In genomic region chr2:166512488-166512887, GRCm38 (mm10) we compare ENCODE assay signal across 11 mouse cellular contexts.
A peak's percentile ranks its signal among the peaks of the same experiment; 100 is the strongest.
DNase-seq lines count a peak whose midpoint lies in the region; ATAC-seq and TF ChIP-seq lines count a peak whose summit lies in the region.
"Had no signal": no experiment of that assay in that cellular context is flagged by ENCODE, and none has a peak within 500 bp of the region (broad histone marks: within the 10 kb centered on the region; RNA-seq: fewer than 3 reads in every experiment).

No protein-coding gene starts in this region.

- WGBS in heart, postnatal 0 days = 83% methylated on average over 8 of the region's 8 CpGs
- WGBS in midbrain, postnatal 0 days = 72% methylated on average over 8 of the region's 8 CpGs
- whole genome bisulfite sequencing in midbrain, embryonic 10.5 days = 66% methylated on average over 8 of the region's 8 CpGs
- 81% methylated on average over 8 of the region's 8 CpGs for WGBS in stomach, postnatal 0 days

- TF ChIP-seq EP300 in heart, postnatal 0 days (IDR thresholded peaks at IDR 0.05; ENCODE audit: low read depth) = no peak
- TF ChIP-seq EP300 in stomach, postnatal 0 days (optimal IDR thresholded peaks at IDR 0.05) = no peak

- no peak for ATAC-seq in heart, postnatal 0 days (ENCODE audit: insufficient read depth, low read depth)
- no peak for ATAC-seq in midbrain, postnatal 0 days (ENCODE audit: low FRiP score)
- ATAC-seq in stomach, postnatal 0 days (ENCODE audit: low FRiP score, low TSS enrichment) = no peak

- H3K4me2 ChIP-seq in heart, postnatal 0 days (ENCODE audit: low read depth, low read length) = no peak overlapping the region
- no peak overlapping the region for H3K4me2 ChIP-seq in midbrain, postnatal 0 days (ENCODE audit: low read depth, low read length, poor library complexity, severe bottlenecking)
- no peak overlapping the region for H3K4me2 ChIP-seq in stomach, postnatal 0 days (replicated peaks; ENCODE audit: low read depth)
- H3K4me2 ChIP-seq: embryonic facial prominence, embryonic 12.5 days; stomach, embryonic 15.5 days had no signal

- TF ChIP-seq CTCF in heart, postnatal 0 days (IDR thresholded peaks at IDR 0.05; ENCODE audit: low read depth) = peak; percentile 35; the same call in 1 of the 2 replicates
- peak; percentile 63 for TF ChIP-seq CTCF in midbrain, postnatal 0 days (IDR thresholded peaks at IDR 0.05)
- TF ChIP-seq CTCF in stomach, postnatal 0 days (IDR thresholded peaks at IDR 0.05; ENCODE audit: low read depth) = peak; percentile 58

- H3K27me3 ChIP-seq in heart, postnatal 0 days (ENCODE audit: control insufficient read depth, insufficient read depth, low read length) = no peaks in the 10 kb centered on the region
- no peaks in the 10 kb centered on the region for H3K27me3 ChIP-seq in midbrain, postnatal 0 days (ENCODE audit: insufficient read depth, low read length)
- peaks cover 50% of the 10 kb centered on the region for H3K27me3 ChIP-seq in midbrain, embryonic 10.5 days (ENCODE audit: low read depth, poor library complexity, severe bottlenecking)
- H3K27me3 ChIP-seq in stomach, postnatal 0 days (ENCODE audit: control insufficient read depth, insufficient read depth, low read length) = no peaks in the 10 kb centered on the region
- H3K27me3 ChIP-seq: embryonic facial prominence, embryonic 12.5 days; stomach, embryonic 15.5 days had no signal

- H3K9ac ChIP-seq in heart, postnatal 0 days (replicated peaks; ENCODE audit: low read depth, low read length) = no peak overlapping the region
- no peak overlapping the region for H3K9ac ChIP-seq in midbrain, postnatal 0 days (replicated peaks; ENCODE audit: low read length, poor library complexity, severe bottlenecking)
- H3K9ac ChIP-seq in stomach, postnatal 0 days (ENCODE audit: low read length) = no peak overlapping the region
- H3K9ac ChIP-seq: embryonic facial prominence, embryonic 12.5 days; stomach, embryonic 15.5 days had no signal

- H3K27ac ChIP-seq in heart, postnatal 0 days (ENCODE audit: low read depth) = no peak overlapping the region
- H3K27ac ChIP-seq in midbrain, postnatal 0 days (ENCODE audit: low read depth, low read length) = no peak overlapping the region
- H3K27ac ChIP-seq in midbrain, embryonic 10.5 days (replicated peaks) = no peak overlapping the region
- H3K27ac ChIP-seq in stomach, postnatal 0 days (replicated peaks) = no peak overlapping the region
- H3K27ac ChIP-seq: embryonic facial prominence, embryonic 12.5 days; stomach, embryonic 15.5 days had no signal

- intact Hi-C loops in left cerebral cortex, postnatal 25 days (cut with DNase I) = no loop called here

- no peak for DNase-seq in heart, postnatal 0 days (ENCODE audit: low spot score)
- no peak for DNase-seq in heart, adult 18-20 months
- no peak for DNase-seq in midbrain, postnatal 0 days (ENCODE audit: low spot score)
- DNase-seq in midbrain, embryonic 10.5 days (ENCODE audit: low spot score) = no peak
- DNase-seq in R1 (ENCODE audit: low read depth, low spot score) = peak; percentile 88
- DNase-seq in stomach, postnatal 0 days (ENCODE audit: low spot score) = no peak
- DNase-seq in left cerebral cortex, postnatal 25 days (ENCODE audit: low spot score in 2 of 2) = no peak
- no peak for DNase-seq in gastrocnemius, postnatal 4 days (ENCODE audit: low spot score in 2 of 2)
- DNase-seq: left cerebral cortex, postnatal 4 days had no signal

- H3K9me3 ChIP-seq in heart, postnatal 0 days (replicated peaks; ENCODE audit: control insufficient read depth, low read length) = no peaks in the 10 kb centered on the region
- H3K9me3 ChIP-seq in midbrain, postnatal 0 days (ENCODE audit: low read length) = no peaks in the 10 kb centered on the region
- H3K9me3 ChIP-seq in midbrain, embryonic 10.5 days (replicated peaks) = peaks cover 11% of the 10 kb centered on the region; the same call in 1 of the 2 replicates
- H3K9me3 ChIP-seq in stomach, postnatal 0 days (ENCODE audit: control insufficient read depth, low read length) = peaks cover 4% of the 10 kb centered on the region; the same call in 1 of the 2 replicates
- H3K9me3 ChIP-seq: stomach, embryonic 15.5 days had no signal

- H3K4me1 ChIP-seq in heart, postnatal 0 days (ENCODE audit: control insufficient read depth, insufficient read depth) = peaks cover 32% of the 10 kb centered on the region; the same call in 1 of the 2 replicates
- 0 out of 2 replicates have a peak, but pooled peaks cover 4% of the 10 kb centered on the region for H3K4me1 ChIP-seq in midbrain, postnatal 0 days (ENCODE audit: insufficient read depth, low read length)
- H3K4me1 ChIP-seq in midbrain, embryonic 10.5 days = peaks cover 40% of the 10 kb centered on the region
- no peaks in the 10 kb centered on the region for H3K4me1 ChIP-seq in stomach, postnatal 0 days (replicated peaks; ENCODE audit: control insufficient read depth, insufficient read depth)

- no peak overlapping the region for H3K4me3 ChIP-seq in heart, postnatal 0 days (ENCODE audit: low read depth, low read length)
- H3K4me3 ChIP-seq in midbrain, postnatal 0 days (ENCODE audit: low read depth, low read length) = no peak overlapping the region
- no peak overlapping the region for H3K4me3 ChIP-seq in midbrain, embryonic 10.5 days
- H3K4me3 ChIP-seq in stomach, postnatal 0 days (ENCODE audit: low read depth, low read length) = no peak overlapping the region
- H3K4me3 ChIP-seq: embryonic facial prominence, embryonic 12.5 days; stomach, embryonic 15.5 days had no signal

- H3K36me3 ChIP-seq in heart, postnatal 0 days (replicated peaks; ENCODE audit: control insufficient read depth, insufficient read depth, low read length) = no peaks in the 10 kb centered on the region
- no peaks in the 10 kb centered on the region for H3K36me3 ChIP-seq in midbrain, postnatal 0 days (ENCODE audit: insufficient read depth, low read length)
- H3K36me3 ChIP-seq in midbrain, embryonic 10.5 days = no peaks in the 10 kb centered on the region
- H3K36me3 ChIP-seq in stomach, postnatal 0 days (ENCODE audit: control insufficient read depth, insufficient read depth, low read length) = no peaks in the 10 kb centered on the region
- H3K36me3 ChIP-seq: embryonic facial prominence, embryonic 12.5 days; stomach, embryonic 15.5 days had no signal
